Mouse (Mus musculus) kidney, adult 2 months (tissue): Measurements from ENCODE around the gene Otog. TPM values are rescaled to one million over a fixed set of nuclear protein-coding genes. Genes with fewer than 3 reads are reported as not detected.

Experiments
- DNase-seq: peaks from one replicate; pipeline ENCODE4 v3.0.0; 2021
- H3K27ac ChIP-seq: fragments of 200-500 bp; 2 replicates; pipeline ENCODE4 v1.5.1; 2012; ENCODE audit warnings: low read depth, low read length, control low read depth, inconsistent platforms; ENCODE audit not compliant: insufficient read depth
- H3K27me3 ChIP-seq: fragments of 200-500 bp; replicated peaks from 2 replicates; pipeline ENCODE4 v1.6.1; 2012; ENCODE audit warnings: mild to moderate bottlenecking, moderate library complexity, low read length, inconsistent platforms; ENCODE audit not compliant: control insufficient read depth, insufficient read depth
- H3K36me3 ChIP-seq: fragments of 200-500 bp; 2 replicates; pipeline ENCODE4 v1.6.1; 2012; ENCODE audit warnings: mild to moderate bottlenecking, moderate library complexity, low read length, inconsistent platforms; ENCODE audit not compliant: control insufficient read depth, insufficient read depth
- H3K4me1 ChIP-seq: fragments of 200-500 bp; 2 replicates; pipeline ENCODE4 v1.6.1; 2011; ENCODE audit warnings: low read length; ENCODE audit not compliant: control insufficient read depth, insufficient read depth
- H3K4me3 ChIP-seq: fragments of 200-500 bp; 2 replicates; pipeline ENCODE4 v1.5.1; 2011; ENCODE audit warnings: mild to moderate bottlenecking, low read depth, low read length, control low read depth; ENCODE audit not compliant: insufficient read depth
- CTCF ChIP-seq: fragments of 200-500 bp; conservative IDR thresholded peaks from 2 replicates; pipeline ENCODE4 v1.5.1; 2011; ENCODE audit warnings: low read depth, mild to moderate bottlenecking, control low read depth, low read length, moderate library complexity, mixed read lengths; ENCODE audit not compliant: insufficient read depth, insufficient read length
- POLR2A ChIP-seq: fragments of 200-500 bp; IDR thresholded peaks from one replicate; pipeline ENCODE4 v1.6.1; 2011; ENCODE audit warnings: low read depth, low read length, control low read depth
- WGBS: fragments of 180-500 bp; shearing (Covaris S2); methylation state at CpG from one replicate; pipeline ENCODE4 v1.1.7; 2018; 5-methylcytosine and 5-hydroxymethylcytosine counted together
- polyA plus RNA-seq: library from polyadenylated mRNA; depleted of rRNA; stranded (reverse); fragments of >200 nt; gene quantifications from 2 replicates; pipeline ENCODE4 v1.2.3, GENCODE M21; 2012

Gene Otog
- polyA plus RNA-seq, 1 experiment, result 0.06 TPM

DNA sequence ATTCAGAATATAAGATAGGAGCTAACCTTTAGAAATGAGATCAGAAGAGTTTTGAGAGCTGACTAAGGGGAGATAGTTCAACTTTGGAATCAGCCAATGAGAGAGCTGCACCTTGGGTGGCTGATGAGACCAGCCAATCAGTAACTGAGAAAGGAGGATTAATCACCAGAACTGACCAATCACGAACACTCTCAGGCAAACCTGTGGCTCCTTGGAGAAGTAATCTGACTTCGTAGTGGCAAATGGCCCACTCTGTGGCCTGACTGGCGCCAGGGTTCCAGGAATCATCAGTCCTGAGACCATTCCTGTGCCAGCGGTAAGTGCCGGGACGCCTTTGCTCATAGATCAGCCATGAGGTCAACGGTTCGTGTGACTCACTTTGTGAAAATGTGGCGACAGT, 96.6 kb downstream of the Otog start:
- no peak overlapping the region for H3K27ac ChIP-seq
- H3K27me3 ChIP-seq, result no peaks in the 10 kb centered on the region; the same call in 1 of the 2 replicates
- no peak for TF ChIP-seq POLR2A
- TF ChIP-seq CTCF, result no peak
- no peaks in the 10 kb centered on the region for H3K4me1 ChIP-seq
- DNase-seq, result no peak
- WGBS, result 94% methylated on average over 9 of the region's 9 CpGs
- H3K4me3 ChIP-seq, result no peak overlapping the region
- H3K36me3 ChIP-seq, result no peaks in the 10 kb centered on the region

DNA sequence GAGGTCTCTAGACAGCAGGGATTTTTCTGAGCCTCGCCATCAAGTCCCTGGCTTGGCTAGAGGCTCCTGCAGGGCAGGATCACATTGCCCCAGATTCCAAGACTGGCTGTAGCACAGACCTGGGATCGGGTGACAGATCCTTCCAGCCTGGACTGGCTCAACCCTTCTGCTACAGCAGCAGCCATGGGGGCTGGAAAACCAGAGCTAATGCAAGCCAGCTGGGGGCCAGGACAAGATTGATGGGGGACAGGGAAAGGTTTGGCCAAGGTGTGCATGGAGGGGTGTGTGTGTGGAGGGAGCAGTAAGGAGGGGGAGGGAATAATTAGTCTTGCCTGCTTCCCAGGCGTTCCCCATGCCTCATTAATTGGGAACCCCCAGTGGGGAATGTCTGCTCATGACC, 99.0 kb downstream of the Otog start:
- WGBS, result 20% methylated on average over 3 of the region's 3 CpGs
- H3K27me3 ChIP-seq, result no peaks in the 10 kb centered on the region; the same call in 1 of the 2 replicates
- TF ChIP-seq POLR2A (no peak), CTCF (no peak)

DNA sequence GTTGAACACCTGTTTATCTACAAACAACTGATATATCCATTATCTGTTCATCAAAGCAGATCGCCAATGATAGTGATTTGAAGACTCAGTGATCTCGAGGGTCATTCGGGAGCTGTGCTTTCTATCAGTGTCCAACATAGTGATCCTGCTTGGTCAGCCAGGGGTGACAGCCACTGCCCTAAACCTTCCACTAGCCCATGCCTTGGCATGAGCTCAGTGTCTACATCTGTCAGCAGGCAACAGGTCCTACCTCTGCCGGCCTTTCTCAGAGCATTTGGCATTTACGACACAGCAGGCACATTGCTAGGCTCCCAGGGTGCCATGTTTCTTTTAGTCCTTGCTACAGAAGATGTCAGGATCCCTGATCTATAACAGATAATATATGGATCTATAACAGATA, 99.5 kb downstream of the Otog start:
- no peaks in the 10 kb centered on the region; the same call in 1 of the 2 replicates for H3K27me3 ChIP-seq
- H3K4me3 ChIP-seq, result no peak overlapping the region
- no peak for TF ChIP-seq POLR2A
- no peak for TF ChIP-seq CTCF
- H3K4me1 ChIP-seq, result no peaks in the 10 kb centered on the region
- H3K27ac ChIP-seq, result no peak overlapping the region
- H3K36me3 ChIP-seq, result no peaks in the 10 kb centered on the region
- DNase-seq, result no peak
- WGBS, result 41% methylated on average over 5 of the region's 5 CpGs

More for the DNA sequence above, 99.0 kb downstream of the Otog start:
- Histone ChIP-seq H3K4me1 (no peaks in the 10 kb centered on the region), H3K27ac (no peak overlapping the region), H3K36me3 (no peaks in the 10 kb centered on the region), H3K4me3 (no peak overlapping the region)
- no peak for DNase-seq

DNA sequence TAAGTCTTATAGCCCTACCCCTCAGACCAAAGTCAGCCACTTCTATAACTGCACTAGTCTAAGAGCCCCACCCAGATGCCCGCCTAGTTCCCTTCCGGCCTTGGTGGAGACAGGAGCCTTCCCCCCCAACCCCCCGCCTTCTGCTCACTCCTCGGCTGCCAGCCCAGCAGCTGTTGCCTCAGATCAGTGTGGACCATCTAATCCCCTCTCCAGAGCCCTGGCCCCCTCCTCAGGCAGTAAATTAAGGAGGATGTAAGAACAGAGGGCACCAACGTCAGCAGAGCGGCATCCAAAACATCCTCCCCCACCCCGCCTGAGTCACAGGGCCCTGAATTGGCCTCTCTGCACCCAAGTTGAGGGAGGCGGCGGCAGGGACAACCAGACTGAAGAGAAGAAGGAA, 100.7 kb downstream of the Otog start:
- Histone ChIP-seq H3K27me3 (no peaks in the 10 kb centered on the region; the same call in 1 of the 2 replicates), H3K36me3 (no peaks in the 10 kb centered on the region), H3K27ac (no peak overlapping the region), H3K4me3 (no peak overlapping the region), H3K4me1 (no peaks in the 10 kb centered on the region)
- 51% methylated on average over 9 of the region's 9 CpGs for WGBS
- TF ChIP-seq CTCF (no peak), POLR2A (no peak)
- DNase-seq, result no peak

DNA sequence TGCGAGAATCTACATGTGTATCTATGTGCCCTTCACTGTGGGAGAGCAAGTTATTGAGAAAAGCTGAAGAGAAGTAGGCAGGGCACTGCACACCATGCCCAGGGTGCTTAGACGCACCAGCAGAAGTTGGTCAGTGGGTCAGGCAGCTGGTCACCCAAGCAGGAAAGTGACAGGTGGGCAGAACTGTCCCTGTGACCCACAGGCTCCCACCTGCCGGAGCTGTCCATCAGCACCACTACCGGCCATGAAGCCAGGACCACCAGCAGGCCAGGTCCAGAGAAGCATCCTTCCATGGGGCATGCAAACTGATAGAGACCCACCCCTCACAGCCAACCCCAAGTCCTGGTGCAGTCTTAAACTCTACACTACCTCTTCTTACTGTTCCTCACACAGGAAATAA, 106.9 kb downstream of the Otog start:
- Histone ChIP-seq H3K27me3 (no peaks in the 10 kb centered on the region; the same call in 1 of the 2 replicates), H3K4me1 (no peaks in the 10 kb centered on the region), H3K36me3 (no peaks in the 10 kb centered on the region), H3K27ac (no peak overlapping the region), H3K4me3 (no peak overlapping the region)
- no peak for DNase-seq
- 58% methylated on average over 4 of the region's 4 CpGs for WGBS
- TF ChIP-seq CTCF (no peak), POLR2A (no peak)

DNA sequence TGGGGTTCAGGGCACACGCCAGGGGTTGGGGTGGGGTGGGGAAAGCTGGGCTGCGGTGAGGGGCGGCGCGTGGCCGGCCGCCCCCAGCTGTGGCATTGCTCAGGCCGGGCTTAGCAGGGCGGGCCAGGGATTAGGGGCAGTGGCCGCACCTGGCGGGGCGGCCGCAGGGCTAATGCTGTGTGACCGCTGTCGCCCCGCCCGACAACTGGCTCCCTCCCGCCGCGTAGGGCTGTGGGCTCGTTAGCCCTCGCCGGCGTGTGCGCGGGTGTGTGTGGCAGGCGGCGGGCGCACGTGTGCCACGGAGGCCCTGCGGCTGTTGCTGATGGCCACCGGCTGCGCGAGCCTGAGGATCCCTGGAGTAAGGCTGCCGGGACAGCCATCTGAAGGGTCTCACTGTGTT, 108.0 kb downstream of the Otog start:
- Histone ChIP-seq H3K27me3 (no peaks in the 10 kb centered on the region; the same call in 1 of the 2 replicates), H3K36me3 (no peaks in the 10 kb centered on the region), H3K4me3 (no peak overlapping the region), H3K4me1 (no peaks in the 10 kb centered on the region), H3K27ac (no peak overlapping the region)
- TF ChIP-seq CTCF (no peak), POLR2A (no peak)
- DNase-seq, result no peak
- 6% methylated on average over 32 of the region's 36 CpGs for WGBS

DNA sequence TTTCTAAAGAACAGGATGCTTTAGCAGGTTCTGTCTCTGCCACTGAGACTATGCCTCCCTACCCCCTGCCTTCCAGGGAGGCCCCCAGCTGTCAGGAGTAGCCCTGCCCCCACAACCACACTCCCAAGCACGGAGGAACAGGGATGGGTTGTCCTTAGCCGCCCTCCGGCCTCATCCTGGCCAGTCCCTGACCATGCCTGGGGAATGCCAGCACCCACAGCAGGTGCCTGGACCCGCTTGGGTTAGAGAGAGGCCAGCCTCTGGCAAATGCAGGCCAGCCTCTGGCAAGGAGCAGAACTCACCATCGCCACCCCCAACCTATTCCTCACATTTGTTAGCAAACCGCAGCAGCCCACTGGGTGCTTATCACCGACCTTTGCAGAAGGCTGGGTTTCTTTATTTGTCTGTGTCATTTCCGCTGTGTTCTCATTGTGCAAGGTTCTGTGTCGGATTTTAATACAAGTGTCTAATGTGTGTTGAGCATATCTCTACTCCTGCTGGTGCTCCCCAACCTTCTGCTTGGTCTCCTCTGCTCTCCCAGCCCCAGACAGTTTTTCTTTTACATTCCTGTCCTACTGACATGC, 109.4 kb downstream of the Otog start:
- 58% methylated on average over 9 of the region's 9 CpGs for WGBS

More for the DNA sequence above, 109.4 kb downstream of the Otog start:
- Histone ChIP-seq H3K27ac (no peak overlapping the region), H3K4me1 (no peaks in the 10 kb centered on the region), H3K36me3 (no peaks in the 10 kb centered on the region), H3K4me3 (no peak overlapping the region), H3K27me3 (no peaks in the 10 kb centered on the region; the same call in 1 of the 2 replicates)
- no peak for DNase-seq
- no peak for TF ChIP-seq POLR2A
- TF ChIP-seq CTCF, result no peak
